Mouse (Mus musculus): ENCODE measurements around the gene AI467606. TPM values are rescaled to one million over a fixed set of nuclear protein-coding genes. Genes with fewer than 3 reads are reported as not detected.
A peak's percentile ranks its signal among the peaks of the same experiment; 100 is the strongest.

AI467606 gene
- polyA plus RNA-seq, 1 experiment from 2014 or later, result 6.3 TPM

GRCm38 (mm10) chr7:127098521-127098920 lies 7.4 kb downstream of the AI467606 start:
- H3K27me3 ChIP-seq, result no peaks in the 10 kb centered on the region
- no peak overlapping the region for H3K4me2 ChIP-seq (replicated peaks)
- H3K27ac ChIP-seq (replicated peaks), result no peak overlapping the region
- no peaks in the 10 kb centered on the region for H3K9me3 ChIP-seq (replicated peaks)
- H3K4me3 ChIP-seq (replicated peaks), result no peak overlapping the region
- peaks cover 14% of the 10 kb centered on the region for H3K4me1 ChIP-seq
- no peaks in the 10 kb centered on the region for H3K36me3 ChIP-seq
- no peak for ATAC-seq (ENCODE audit: insufficient number of reproducible peaks, low FRiP score, low TSS enrichment, low read depth)
- WGBS, result 88% methylated on average over 5 of the region's 5 CpGs
- no peak overlapping the region for H3K9ac ChIP-seq

- Histone ChIP-seq H3K4me3 (replicated peaks) (no peak overlapping the region), H3K4me2 (replicated peaks) (no peak overlapping the region), H3K36me3 (no peaks in the 10 kb centered on the region), H3K9me3 (replicated peaks) (no peaks in the 10 kb centered on the region), H3K4me1 (peaks cover 16% of the 10 kb centered on the region), H3K27ac (replicated peaks) (no peak overlapping the region), H3K27me3 (no peaks in the 10 kb centered on the region), H3K9ac (no peak overlapping the region)
- WGBS, result 93% methylated on average over 4 of the region's 4 CpGs
- ATAC-seq (ENCODE audit: insufficient number of reproducible peaks, low FRiP score, low TSS enrichment, low read depth), result no peak
These were observed 7.8 kb downstream of the AI467606 start for GRCm38 (mm10) chr7:127098950-127099349.

GRCm38 (mm10) chr7:127099528-127099927 lies 8.4 kb downstream of the AI467606 start:
- WGBS, result 85% methylated on average over 4 of the region's 4 CpGs
- H3K4me2 ChIP-seq (replicated peaks), result no peak overlapping the region
- H3K36me3 ChIP-seq, result no peaks in the 10 kb centered on the region
- H3K9ac ChIP-seq, result no peak overlapping the region
- no peaks in the 10 kb centered on the region for H3K27me3 ChIP-seq
- no peaks in the 10 kb centered on the region for H3K9me3 ChIP-seq (replicated peaks)
- no peak overlapping the region for H3K4me3 ChIP-seq (replicated peaks)
- H3K27ac ChIP-seq (replicated peaks), result no peak overlapping the region
- ATAC-seq (ENCODE audit: insufficient number of reproducible peaks, low FRiP score, low TSS enrichment, low read depth), result no peak
- H3K4me1 ChIP-seq, result peaks cover 22% of the 10 kb centered on the region

GRCm38 (mm10) chr7:127101451-127102016 lies 10.4 kb downstream of the AI467606 start:
- no peak overlapping the region for H3K9ac ChIP-seq
- no peaks in the 10 kb centered on the region for H3K27me3 ChIP-seq
- ATAC-seq (ENCODE audit: insufficient number of reproducible peaks, low FRiP score, low TSS enrichment, low read depth), result no peak
- H3K4me1 ChIP-seq, result peaks cover 25% of the 10 kb centered on the region
- 47% methylated on average over 2 of the region's 2 CpGs for WGBS
- H3K4me3 ChIP-seq (replicated peaks), result no peak overlapping the region
- no peak overlapping the region for H3K4me2 ChIP-seq (replicated peaks)
- no peaks in the 10 kb centered on the region for H3K9me3 ChIP-seq (replicated peaks)
- no peaks in the 10 kb centered on the region for H3K36me3 ChIP-seq
- H3K27ac ChIP-seq (replicated peaks), result no peak overlapping the region

GRCm38 (mm10) chr7:127102148-127102547 lies 11.0 kb downstream of the AI467606 start:
- H3K27ac ChIP-seq (replicated peaks), result no peak overlapping the region; the same call in 1 of the 2 replicates
- no peaks in the 10 kb centered on the region for H3K9me3 ChIP-seq (replicated peaks)
- no peak overlapping the region for H3K9ac ChIP-seq
- H3K4me3 ChIP-seq (replicated peaks), result no peak overlapping the region
- H3K4me2 ChIP-seq (replicated peaks), result no peak overlapping the region
- 54% methylated on average over 6 of the region's 6 CpGs for WGBS
- H3K36me3 ChIP-seq, result no peaks in the 10 kb centered on the region
- ATAC-seq (ENCODE audit: insufficient number of reproducible peaks, low FRiP score, low TSS enrichment, low read depth), result peak; percentile 20; the same call in 1 of the 2 replicates
- H3K27me3 ChIP-seq, result no peaks in the 10 kb centered on the region
- peaks cover 21% of the 10 kb centered on the region for H3K4me1 ChIP-seq

- no peak overlapping the region for H3K4me2 ChIP-seq (replicated peaks)
- no peaks in the 10 kb centered on the region for H3K27me3 ChIP-seq
- no peaks in the 10 kb centered on the region for H3K9me3 ChIP-seq (replicated peaks)
- H3K9ac ChIP-seq, result no peak overlapping the region
- no peaks in the 10 kb centered on the region for H3K36me3 ChIP-seq
- no peak for ATAC-seq (ENCODE audit: insufficient number of reproducible peaks, low FRiP score, low TSS enrichment, low read depth)
- peak overlapping the region; percentile 17; the same call in 1 of the 2 replicates for H3K27ac ChIP-seq (replicated peaks)
- H3K4me1 ChIP-seq, result peaks cover 18% of the 10 kb centered on the region
- WGBS, result 63% methylated on average over 6 of the region's 6 CpGs
- no peak overlapping the region for H3K4me3 ChIP-seq (replicated peaks)
These were observed 12.8 kb downstream of the AI467606 start for GRCm38 (mm10) chr7:127103960-127104359.

GRCm38 (mm10) chr7:127104560-127105332 lies 13.6 kb downstream of the AI467606 start:
- H3K27ac ChIP-seq (replicated peaks), result peak overlapping the region; percentile 17; the same call in 1 of the 2 replicates
- H3K4me2 ChIP-seq (replicated peaks), result peak overlapping the region; percentile 54
- H3K4me1 ChIP-seq, result peaks cover 18% of the 10 kb centered on the region
- no peaks in the 10 kb centered on the region for H3K36me3 ChIP-seq
- peak overlapping the region; percentile 42 for H3K4me3 ChIP-seq (replicated peaks)
- 9% methylated on average over 17 of the region's 17 CpGs for WGBS
- H3K9ac ChIP-seq, result peak overlapping the region; percentile 28
- peak; percentile 66 for ATAC-seq (ENCODE audit: insufficient number of reproducible peaks, low FRiP score, low TSS enrichment, low read depth)
- no peaks in the 10 kb centered on the region for H3K9me3 ChIP-seq (replicated peaks)
- H3K27me3 ChIP-seq, result no peaks in the 10 kb centered on the region

GRCm38 (mm10) chr7:127105551-127105950 lies 14.4 kb downstream of the AI467606 start:
- ATAC-seq (ENCODE audit: insufficient number of reproducible peaks, low FRiP score, low TSS enrichment, low read depth), result no peak
- Histone ChIP-seq H3K36me3 (no peaks in the 10 kb centered on the region), H3K4me2 (replicated peaks) (no peak overlapping the region), H3K27ac (replicated peaks) (0 out of 2 replicates have a peak overlapping the region, but pooled peaks have one; percentile 11), H3K4me1 (peaks cover 18% of the 10 kb centered on the region), H3K9ac (no peak overlapping the region), H3K4me3 (replicated peaks) (no peak overlapping the region), H3K27me3 (no peaks in the 10 kb centered on the region), H3K9me3 (replicated peaks) (no peaks in the 10 kb centered on the region)
- WGBS, result 54% methylated on average over 7 of the region's 7 CpGs

- Histone ChIP-seq H3K27ac (replicated peaks) (no peak overlapping the region), H3K4me3 (replicated peaks) (no peak overlapping the region), H3K36me3 (no peaks in the 10 kb centered on the region), H3K27me3 (no peaks in the 10 kb centered on the region), H3K4me1 (peaks cover 9% of the 10 kb centered on the region), H3K9ac (no peak overlapping the region), H3K9me3 (replicated peaks) (no peaks in the 10 kb centered on the region), H3K4me2 (replicated peaks) (no peak overlapping the region)
- 0 out of 2 replicates have a peak, but pooled peaks have one; percentile 16 for ATAC-seq (ENCODE audit: insufficient number of reproducible peaks, low FRiP score, low TSS enrichment, low read depth)
- 40% methylated on average over 18 of the region's 18 CpGs for WGBS
These were observed 19.3 kb downstream of the AI467606 start for GRCm38 (mm10) chr7:127110239-127111007.

- WGBS, result 48% methylated on average over 6 of the region's 6 CpGs
- no peak for ATAC-seq (ENCODE audit: insufficient number of reproducible peaks, low FRiP score, low TSS enrichment, low read depth)
- Histone ChIP-seq H3K9ac (no peak overlapping the region), H3K9me3 (replicated peaks) (no peaks in the 10 kb centered on the region), H3K27ac (replicated peaks) (no peak overlapping the region), H3K36me3 (no peaks in the 10 kb centered on the region), H3K4me2 (replicated peaks) (no peak overlapping the region), H3K27me3 (no peaks in the 10 kb centered on the region), H3K4me3 (replicated peaks) (no peak overlapping the region), H3K4me1 (peaks cover 9% of the 10 kb centered on the region)
These were observed 20.3 kb downstream of the AI467606 start for GRCm38 (mm10) chr7:127111461-127111860.

GRCm38 (mm10) chr7:127112251-127112841 lies 21.2 kb downstream of the AI467606 start:
- no peak for ATAC-seq (ENCODE audit: insufficient number of reproducible peaks, low FRiP score, low TSS enrichment, low read depth)
- Histone ChIP-seq H3K36me3 (no peaks in the 10 kb centered on the region), H3K27me3 (no peaks in the 10 kb centered on the region), H3K27ac (replicated peaks) (no peak overlapping the region), H3K4me3 (replicated peaks) (no peak overlapping the region), H3K9ac (no peak overlapping the region), H3K9me3 (replicated peaks) (no peaks in the 10 kb centered on the region), H3K4me2 (replicated peaks) (no peak overlapping the region), H3K4me1 (peaks cover 10% of the 10 kb centered on the region)
- WGBS, result 73% methylated on average over 12 of the region's 12 CpGs

Data from embryonic facial prominence, embryonic 15.5 days (tissue).